Mouse (Mus musculus) testis, adult 2 months (tissue): Measurements from ENCODE around the gene Fzd7.

Experiments used
- CTCF ChIP-seq: fragments of 200-500 bp; IDR thresholded peaks from 2 replicates; pipeline ENCODE4 v1.5.1; 2012; ENCODE audit warnings: low read depth, mild to moderate bottlenecking, inconsistent platforms, low read length, moderate library complexity; ENCODE audit not compliant: control insufficient read depth, insufficient read depth, insufficient replicate concordance
- POLR2A ChIP-seq: fragments of 200-500 bp; IDR thresholded peaks from 2 replicates; pipeline ENCODE4 v1.6.1; 2012; ENCODE audit warnings: low read depth, mild to moderate bottlenecking, inconsistent platforms, low read length, moderate library complexity; ENCODE audit not compliant: control insufficient read depth

- TF ChIP-seq CTCF (no peak), POLR2A (no peak)
Measured at GRCm38 (mm10) chr1:59491517-59491916, 9.3 kb downstream of the Fzd7 start.
